Mouse (Mus musculus) forebrain, embryonic 15.5 days (tissue): ENCODE data around the gene Rbp3. TPM values are rescaled to one million over a fixed set of nuclear protein-coding genes. Genes with fewer than 3 reads are reported as not detected.
A peak's percentile ranks its signal among the peaks of the same experiment; 100 is the strongest.

Source experiments
- ATAC-seq: fragments of 200-750 bp; cut with Nextera tagmentation; replicated peaks from 2 replicates; pipeline ENCODE4 v1.8.0; 2017; ENCODE audit warnings: mild to moderate bottlenecking, moderate TSS enrichment, moderate library complexity
- H3K27ac ChIP-seq: fragments of 300-500 bp; sonication (generic); replicated peaks from 2 replicates; pipeline ENCODE4 v1.5.1; 2015; ENCODE audit warnings: mild to moderate bottlenecking, inconsistent platforms
- H3K27me3 ChIP-seq: fragments of 300-500 bp; sonication (generic); 2 replicates; pipeline ENCODE4 v1.6.1; 2015; ENCODE audit warnings: inconsistent platforms
- H3K36me3 ChIP-seq: fragments of 300-500 bp; sonication (generic); 2 replicates; pipeline ENCODE4 v1.6.1; 2015; ENCODE audit warnings: mild to moderate bottlenecking, inconsistent platforms
- H3K4me1 ChIP-seq: fragments of 300-500 bp; sonication (generic); 2 replicates; pipeline ENCODE4 v1.6.1; 2015; ENCODE audit warnings: inconsistent platforms
- H3K4me2 ChIP-seq: fragments of 300-500 bp; sonication (generic); replicated peaks from 2 replicates; pipeline ENCODE4 v1.6.1; 2015; ENCODE audit warnings: mild to moderate bottlenecking, inconsistent platforms
- H3K4me3 ChIP-seq: fragments of 300-500 bp; sonication (generic); 2 replicates; pipeline ENCODE4 v1.5.1; 2015; ENCODE audit warnings: mild to moderate bottlenecking, inconsistent platforms
- H3K9ac ChIP-seq: fragments of 300-500 bp; sonication (generic); replicated peaks from 2 replicates; pipeline ENCODE4 v1.6.1; 2015; ENCODE audit warnings: mild to moderate bottlenecking, inconsistent platforms
- H3K9me3 ChIP-seq: fragments of 300-500 bp; sonication (generic); 2 replicates; pipeline ENCODE4 v1.6.1; 2016; ENCODE audit warnings: inconsistent platforms
- WGBS: fragments of 180-500 bp; shearing (Covaris S2); methylation state at CpG from one replicate; pipeline ENCODE4 v1.1.7; 2015; ENCODE audit warnings: mixed read lengths; 5-methylcytosine and 5-hydroxymethylcytosine counted together
- polyA plus RNA-seq: library from polyadenylated mRNA; unstranded; fragments of >200 nt; fragmentation: Nextera tagmentation; extraction: Ambion mirVana; gene quantifications from 2 replicates; pipeline ENCODE4 v1.2.1, GENCODE M21; 2015

Rbp3 gene
- 0.38 TPM in 1 of 2 replicates, not detected in the other for polyA plus RNA-seq

DNA sequence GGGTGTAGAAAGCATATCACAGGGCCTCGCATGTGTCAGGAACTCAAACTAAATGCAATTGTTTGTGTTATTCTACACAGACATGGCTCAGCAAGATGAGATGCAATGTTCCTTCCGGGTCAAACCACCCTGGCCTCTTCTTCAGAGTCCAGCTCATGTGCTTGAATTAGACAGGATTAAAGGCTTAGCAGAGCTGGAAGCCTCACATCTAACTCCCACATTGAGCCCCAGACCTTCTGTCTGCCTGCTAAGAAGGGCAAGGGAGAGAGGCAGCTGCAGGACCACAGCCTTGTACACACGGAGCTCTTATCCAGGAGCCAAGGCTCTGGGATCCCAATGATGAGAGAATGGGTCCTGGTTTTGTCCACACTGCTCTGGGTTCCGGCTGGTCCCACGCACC is at the start of gene Rbp3:
Gene Rbp3 (plus strand): TSS at position 243 of the 400 bp plus-strand sequence.
- H3K36me3 ChIP-seq, result no peaks in the 10 kb centered on the region
- H3K4me3 ChIP-seq, result no peak within 1 kb of the TSS
- no peak within 1 kb of the TSS for H3K4me2 ChIP-seq
- no peaks in the 10 kb centered on the region for H3K4me1 ChIP-seq
- ATAC-seq, result no peak
- 82% methylated on average over 5 of the region's 5 CpGs for WGBS
- no peak within 1 kb of the TSS for H3K27ac ChIP-seq
- no peaks in the 10 kb centered on the region for H3K9me3 ChIP-seq
- H3K27me3 ChIP-seq, result no peaks in the 10 kb centered on the region
- H3K9ac ChIP-seq, result no peak within 1 kb of the TSS

- Histone ChIP-seq H3K4me1 (no peaks in the 10 kb centered on the region), H3K9ac (no peak overlapping the region), H3K27ac (no peak overlapping the region), H3K9me3 (no peaks in the 10 kb centered on the region), H3K4me2 (no peak overlapping the region), H3K4me3 (no peak overlapping the region), H3K36me3 (no peaks in the 10 kb centered on the region), H3K27me3 (no peaks in the 10 kb centered on the region)
- ATAC-seq, result no peak
Observed at GRCm38 (mm10) chr14:33904851-33905250, 49.0 kb upstream of the Rbp3 start.

GRCm38 (mm10) chr14:33913727-33914126 is 40.1 kb upstream of the Rbp3 start:
- WGBS, result 35% methylated on average over 3 of the region's 3 CpGs
- no peak overlapping the region for H3K4me3 ChIP-seq
- H3K4me2 ChIP-seq, result no peak overlapping the region
- no peak overlapping the region for H3K27ac ChIP-seq
- H3K9me3 ChIP-seq, result no peaks in the 10 kb centered on the region
- H3K4me1 ChIP-seq, result no peaks in the 10 kb centered on the region
- no peaks in the 10 kb centered on the region for H3K36me3 ChIP-seq
- no peak overlapping the region for H3K9ac ChIP-seq
- H3K27me3 ChIP-seq, result no peaks in the 10 kb centered on the region
- no peak for ATAC-seq

- WGBS, result 81% methylated on average over 9 of the region's 9 CpGs
- Histone ChIP-seq H3K4me1 (no peaks in the 10 kb centered on the region), H3K36me3 (no peaks in the 10 kb centered on the region), H3K27ac (no peak overlapping the region), H3K9me3 (no peaks in the 10 kb centered on the region), H3K9ac (no peak overlapping the region), H3K4me3 (no peak overlapping the region), H3K4me2 (no peak overlapping the region), H3K27me3 (no peaks in the 10 kb centered on the region)
- ATAC-seq, result no peak
Observed at GRCm38 (mm10) chr14:33914206-33914605, 39.6 kb upstream of the Rbp3 start.

GRCm38 (mm10) chr14:33920727-33921559 is 32.9 kb upstream of the Rbp3 start:
- Histone ChIP-seq H3K27ac (no peak overlapping the region), H3K9ac (no peak overlapping the region), H3K4me2 (no peak overlapping the region), H3K9me3 (no peaks in the 10 kb centered on the region), H3K4me1 (peaks cover 20% of the 10 kb centered on the region), H3K36me3 (no peaks in the 10 kb centered on the region), H3K27me3 (peaks cover 19% of the 10 kb centered on the region), H3K4me3 (no peak overlapping the region)
- peak; percentile 44; the same call in 1 of the 2 replicates for ATAC-seq
- WGBS, result 5% methylated on average over 14 of the region's 14 CpGs

DNA sequence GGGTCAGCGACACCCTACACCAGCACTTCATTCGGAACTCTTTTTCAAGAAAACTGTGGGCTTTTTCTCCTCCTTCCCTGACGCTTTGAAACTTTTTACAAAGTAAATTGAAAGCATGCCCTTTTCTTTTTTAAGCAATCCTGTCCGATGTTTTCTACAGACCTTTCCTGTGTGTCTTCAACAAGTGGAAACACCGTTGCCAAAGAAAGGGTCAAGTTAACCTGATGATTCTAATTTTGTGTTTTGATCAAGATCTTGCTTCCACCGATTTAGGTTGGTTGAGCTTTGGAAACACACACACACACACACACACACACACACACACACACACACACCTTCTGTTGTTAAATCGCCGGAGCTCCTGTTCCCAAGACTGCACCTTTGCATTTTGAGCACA is 31.0 kb upstream of the Rbp3 start:
- WGBS, result 8% methylated on average over 8 of the region's 8 CpGs
- Histone ChIP-seq H3K9me3 (no peaks in the 10 kb centered on the region), H3K27ac (no peak overlapping the region), H3K4me2 (peak overlapping the region; percentile 96), H3K36me3 (no peaks in the 10 kb centered on the region), H3K27me3 (peaks cover 19% of the 10 kb centered on the region), H3K9ac (0 out of 2 replicates have a peak overlapping the region, but pooled peaks have one; percentile 48), H3K4me1 (peaks cover 20% of the 10 kb centered on the region), H3K4me3 (peak overlapping the region; percentile 61)
- no peak for ATAC-seq

DNA sequence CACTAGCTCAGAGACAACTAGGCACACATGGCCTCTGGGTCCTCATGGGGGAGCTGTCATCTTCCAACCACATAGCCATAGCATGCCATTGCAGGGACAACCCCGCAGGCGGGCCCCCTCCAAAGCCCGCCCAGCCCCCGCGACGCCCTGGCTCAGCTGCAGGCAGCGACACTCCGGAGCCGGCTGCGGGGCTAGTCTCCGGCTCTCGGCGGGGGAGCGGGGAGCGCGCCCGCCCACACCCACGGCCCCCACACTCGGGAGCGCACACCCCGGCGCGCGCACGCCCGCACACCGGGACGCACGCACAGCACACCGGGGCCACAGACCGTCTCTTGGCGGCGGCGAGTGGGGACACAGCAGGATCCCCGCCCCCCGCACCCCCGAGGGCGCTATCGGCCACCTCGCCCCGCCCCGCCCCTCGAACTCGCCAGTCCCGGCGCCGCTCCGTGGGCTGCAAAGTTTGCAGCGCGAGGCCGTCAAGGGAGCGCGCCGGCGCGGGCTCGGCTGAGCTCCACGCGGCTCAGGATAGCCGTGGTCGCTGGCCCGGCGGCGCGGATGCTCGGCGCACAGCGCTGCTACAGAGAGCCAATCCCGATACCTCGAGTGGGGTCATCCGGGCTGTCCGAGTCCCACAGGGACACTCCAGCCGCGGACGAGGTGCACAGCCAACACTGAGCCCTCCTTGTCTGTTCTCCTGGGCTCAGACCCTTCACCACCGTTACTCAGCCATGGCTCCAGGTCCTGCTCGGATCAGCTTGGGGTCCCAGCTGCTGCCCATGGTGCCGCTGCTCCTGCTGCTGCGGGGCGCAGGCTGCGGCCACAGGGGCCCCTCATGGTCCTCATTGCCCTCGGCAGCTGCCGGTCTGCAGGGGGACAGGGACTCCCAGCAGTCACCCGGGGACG is 30.4 kb upstream of the Rbp3 start, which contains the start of gene Gdf10:
Gene Gdf10 (plus strand): TSS at position 420 of the 903 bp plus-strand sequence.
- H3K27ac ChIP-seq, result no peak within 1 kb of the TSS
- H3K9ac ChIP-seq, result peak within 1 kb of the TSS; percentile 48
- peaks cover 20% of the 10 kb centered on the region for H3K4me1 ChIP-seq
- peak within 1 kb of the TSS; percentile 96 for H3K4me2 ChIP-seq
- H3K36me3 ChIP-seq, result no peaks in the 10 kb centered on the region
- peak; percentile 80 for ATAC-seq
- under 1% methylated on average over 79 of the region's 85 CpGs for WGBS
- no peaks in the 10 kb centered on the region for H3K9me3 ChIP-seq
- peaks cover 19% of the 10 kb centered on the region for H3K27me3 ChIP-seq
- H3K4me3 ChIP-seq, result peak within 1 kb of the TSS; percentile 61

DNA sequence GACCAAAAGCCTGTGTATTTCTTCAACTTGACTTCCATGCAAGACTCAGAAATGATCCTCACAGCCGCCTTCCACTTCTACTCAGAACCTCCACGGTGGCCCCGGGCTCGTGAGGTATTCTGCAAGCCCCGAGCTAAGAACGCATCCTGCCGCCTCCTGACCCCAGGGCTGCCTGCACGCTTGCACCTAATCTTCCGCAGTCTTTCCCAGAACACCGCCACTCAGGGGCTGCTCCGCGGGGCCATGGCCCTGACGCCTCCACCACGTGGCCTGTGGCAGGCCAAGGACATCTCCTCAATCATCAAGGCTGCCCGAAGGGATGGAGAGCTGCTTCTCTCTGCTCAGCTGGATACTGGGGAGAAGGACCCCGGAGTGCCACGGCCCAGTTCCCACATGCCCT is 21.9 kb upstream of the Rbp3 start:
- H3K27ac ChIP-seq, result no peak overlapping the region
- no peaks in the 10 kb centered on the region for H3K9me3 ChIP-seq
- H3K4me3 ChIP-seq, result no peak overlapping the region
- 76% methylated on average over 17 of the region's 17 CpGs for WGBS
- no peak overlapping the region for H3K4me2 ChIP-seq
- no peaks in the 10 kb centered on the region; the same call in 1 of the 2 replicates for H3K27me3 ChIP-seq
- H3K9ac ChIP-seq, result no peak overlapping the region
- no peak for ATAC-seq
- no peaks in the 10 kb centered on the region for H3K4me1 ChIP-seq
- H3K36me3 ChIP-seq, result no peaks in the 10 kb centered on the region

DNA sequence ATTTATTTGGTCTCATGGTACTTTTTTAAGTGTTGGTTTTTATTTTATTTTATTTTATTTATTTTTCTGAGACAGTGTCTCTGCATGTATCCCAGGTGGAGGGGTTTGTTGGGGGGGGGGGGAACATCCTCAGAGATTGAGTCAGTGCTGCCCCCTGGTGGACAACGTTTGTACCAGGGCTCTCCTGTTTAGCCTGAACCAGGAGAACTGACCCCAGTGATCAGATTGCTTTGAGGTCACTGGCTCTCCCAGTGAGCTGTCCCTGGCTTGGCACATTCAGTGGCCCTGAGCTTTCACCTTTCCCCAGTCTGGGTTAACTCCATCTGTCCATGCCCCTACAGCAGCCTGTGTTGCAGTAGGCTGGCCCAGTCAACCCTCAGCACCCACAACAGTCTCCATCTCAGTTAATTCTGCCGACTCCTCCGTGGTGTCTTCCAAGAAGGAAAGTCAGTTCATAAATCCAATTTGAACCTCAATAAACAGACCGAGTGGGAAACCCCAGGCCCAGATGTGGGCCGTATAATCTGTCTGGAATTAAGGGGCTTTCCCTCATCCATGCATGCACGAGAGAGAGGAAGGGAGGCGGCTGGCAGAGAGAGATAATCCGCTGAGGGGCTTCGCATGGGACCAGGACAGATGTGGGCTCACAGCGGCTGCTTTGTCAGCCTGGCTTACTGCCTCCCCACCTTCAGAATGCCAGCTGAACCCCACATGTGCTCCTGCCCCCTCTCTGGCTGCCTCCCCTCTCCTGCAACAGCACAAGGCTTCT is 20.7 kb upstream of the Rbp3 start:
- Histone ChIP-seq H3K9ac (no peak overlapping the region), H3K36me3 (no peaks in the 10 kb centered on the region), H3K27ac (no peak overlapping the region), H3K4me3 (no peak overlapping the region), H3K4me2 (no peak overlapping the region), H3K9me3 (no peaks in the 10 kb centered on the region), H3K27me3 (no peaks in the 10 kb centered on the region; the same call in 1 of the 2 replicates), H3K4me1 (no peaks in the 10 kb centered on the region)
- WGBS, result 72% methylated on average over 10 of the region's 10 CpGs
- peak; percentile 42; the same call in 1 of the 2 replicates for ATAC-seq

DNA sequence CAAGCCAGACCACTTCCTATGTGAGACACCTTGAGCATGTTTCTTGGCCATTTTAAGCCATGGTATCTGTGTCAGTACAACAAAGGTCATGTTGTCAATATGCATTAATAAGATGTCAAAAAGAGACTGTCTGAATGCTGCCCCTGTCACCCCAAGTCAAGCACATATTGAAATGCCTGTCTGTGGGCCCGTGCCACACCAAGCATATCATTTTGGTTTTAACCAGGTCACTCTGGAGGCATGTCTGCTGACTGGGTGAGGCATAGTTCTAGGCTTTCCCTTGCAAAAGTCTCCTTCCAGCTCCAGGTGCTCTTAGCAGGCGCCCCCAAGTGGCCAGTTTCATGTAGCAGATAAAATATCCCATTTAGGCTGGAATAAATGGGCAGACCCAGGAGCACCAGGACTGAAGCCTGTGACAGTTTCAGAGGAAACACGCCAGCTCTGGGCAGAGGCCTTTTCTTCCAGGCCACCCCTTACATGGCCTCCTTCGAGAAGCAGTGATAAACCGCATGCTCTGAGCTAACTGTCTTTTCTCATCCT is 20.0 kb upstream of the Rbp3 start:
- Histone ChIP-seq H3K36me3 (no peaks in the 10 kb centered on the region), H3K27me3 (no peaks in the 10 kb centered on the region; the same call in 1 of the 2 replicates), H3K9ac (no peak overlapping the region), H3K4me3 (no peak overlapping the region), H3K4me1 (no peaks in the 10 kb centered on the region), H3K4me2 (no peak overlapping the region), H3K27ac (no peak overlapping the region), H3K9me3 (no peaks in the 10 kb centered on the region)
- 38% methylated on average over 5 of the region's 5 CpGs for WGBS
- ATAC-seq, result peak; percentile 49; the same call in 1 of the 2 replicates

DNA sequence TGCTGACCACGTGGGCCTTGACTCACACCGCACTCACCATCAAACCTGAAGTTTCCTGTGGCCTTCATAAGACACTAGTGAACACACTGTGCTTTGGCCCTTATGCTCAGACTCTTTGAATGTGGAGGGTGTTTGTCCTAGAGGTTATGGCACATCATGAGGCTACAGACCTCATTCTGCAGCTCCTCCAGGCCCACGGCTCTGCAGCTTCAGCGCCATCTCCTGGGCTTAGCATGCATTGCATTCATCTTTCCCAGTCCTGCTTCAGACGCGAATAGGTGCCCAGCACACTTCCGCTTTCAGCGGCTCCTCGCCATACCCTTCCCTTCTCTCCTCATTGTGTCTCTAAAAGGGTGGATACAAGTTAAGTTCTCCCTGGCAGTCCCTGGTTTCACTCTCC is 14.7 kb upstream of the Rbp3 start:
- WGBS, result 28% methylated on average over 9 of the region's 9 CpGs
- Histone ChIP-seq H3K4me1 (no peaks in the 10 kb centered on the region), H3K4me2 (0 out of 2 replicates have a peak overlapping the region, but pooled peaks have one; percentile 20), H3K27me3 (no peaks in the 10 kb centered on the region), H3K9me3 (no peaks in the 10 kb centered on the region), H3K4me3 (no peak overlapping the region), H3K27ac (no peak overlapping the region), H3K9ac (no peak overlapping the region), H3K36me3 (no peaks in the 10 kb centered on the region)
- no peak for ATAC-seq
